Mouse (Mus musculus): ENCODE results near the gene Plcz1.
A peak's percentile ranks its signal among the peaks of the same experiment; 100 is the strongest.

Plcz1 gene

DNA sequence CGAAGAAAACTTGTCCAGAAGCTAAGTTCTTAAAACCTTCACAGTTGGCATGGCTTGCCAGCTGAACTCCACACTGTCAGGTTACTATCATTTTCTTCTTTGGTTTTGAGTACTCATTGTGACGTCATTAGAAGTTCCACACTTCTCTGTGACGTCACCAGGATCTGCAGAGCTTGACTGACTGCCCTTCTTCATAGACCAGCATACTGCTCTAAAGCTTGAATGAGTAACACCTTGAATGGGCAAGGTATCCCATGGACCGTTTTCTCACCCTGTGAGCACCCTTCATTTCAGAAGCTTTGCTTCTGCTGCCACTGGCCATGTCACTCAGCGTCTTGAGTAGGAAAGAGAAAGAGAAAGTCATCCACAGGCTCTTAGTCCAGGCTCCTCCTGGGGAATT lies at the start of gene Plcz1:
Gene Plcz1 (minus strand): TSS at position 101 of the 400 bp plus-strand sequence.
- DNase-seq (ENCODE audit: low spot score in 2 of 2), result no peak

DNA sequence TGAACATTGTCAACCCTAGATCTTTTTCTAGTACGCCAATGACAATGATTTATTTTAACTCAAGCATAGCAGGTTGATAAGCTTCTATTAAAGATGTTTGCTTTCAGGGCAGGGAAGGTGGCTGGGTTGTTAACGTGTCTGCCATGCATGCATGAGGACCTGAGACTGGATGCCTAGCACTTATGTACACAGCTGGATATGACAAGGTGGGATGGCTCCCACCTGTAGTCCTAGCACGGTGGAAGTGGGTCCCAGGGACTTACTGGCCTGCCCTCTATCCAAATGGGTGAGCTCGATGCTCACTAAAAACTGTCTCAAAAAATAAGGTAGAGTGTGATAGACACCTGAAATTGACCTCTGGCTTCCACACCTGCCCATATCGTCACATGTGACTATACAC lies 48.6 kb upstream of the Plcz1 start:
- no peak for DNase-seq (ENCODE audit: low spot score in 2 of 2)

DNA sequence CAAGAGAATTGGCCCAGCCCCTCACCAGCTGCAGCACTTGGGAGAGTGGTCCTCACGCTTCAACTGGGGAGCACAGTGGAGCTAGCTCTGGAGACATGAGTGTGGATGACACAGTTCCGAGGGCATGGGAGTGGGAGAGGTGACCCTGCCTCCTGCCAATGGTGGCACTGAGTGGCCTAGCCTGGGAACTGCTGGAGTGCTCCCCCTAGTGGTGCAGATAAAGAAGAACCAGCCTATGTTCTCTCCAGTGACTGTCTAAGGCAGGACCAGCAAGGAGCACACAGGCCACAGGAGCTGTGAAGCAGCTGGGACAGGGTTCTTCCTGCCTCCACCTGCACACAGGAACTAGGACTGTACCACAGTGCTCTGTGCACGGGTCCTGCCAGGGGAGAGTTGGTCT lies 40.5 kb upstream of the Plcz1 start:
- no peak for DNase-seq (ENCODE audit: low spot score in 2 of 2)

DNA sequence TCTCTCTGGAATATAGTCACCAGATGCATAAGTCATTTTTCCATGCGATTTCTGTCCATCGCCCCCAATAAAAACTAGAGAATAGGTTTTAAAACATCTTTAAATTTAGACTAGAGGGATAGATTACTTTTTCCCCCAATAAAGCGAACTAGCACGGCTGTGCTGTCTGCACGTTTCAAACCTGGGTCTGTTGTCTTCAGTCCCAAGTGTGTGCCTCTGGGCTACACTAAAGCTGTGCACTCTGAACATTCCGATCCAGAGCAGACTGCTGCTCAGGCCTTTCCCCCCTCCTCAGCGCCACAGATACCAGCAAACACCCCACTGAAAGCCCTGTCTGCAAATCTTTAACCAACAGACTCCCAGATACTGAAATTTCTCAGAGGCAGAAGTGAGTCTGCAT lies 39.7 kb upstream of the Plcz1 start:
- no peak for DNase-seq (ENCODE audit: low spot score in 2 of 2)

DNA sequence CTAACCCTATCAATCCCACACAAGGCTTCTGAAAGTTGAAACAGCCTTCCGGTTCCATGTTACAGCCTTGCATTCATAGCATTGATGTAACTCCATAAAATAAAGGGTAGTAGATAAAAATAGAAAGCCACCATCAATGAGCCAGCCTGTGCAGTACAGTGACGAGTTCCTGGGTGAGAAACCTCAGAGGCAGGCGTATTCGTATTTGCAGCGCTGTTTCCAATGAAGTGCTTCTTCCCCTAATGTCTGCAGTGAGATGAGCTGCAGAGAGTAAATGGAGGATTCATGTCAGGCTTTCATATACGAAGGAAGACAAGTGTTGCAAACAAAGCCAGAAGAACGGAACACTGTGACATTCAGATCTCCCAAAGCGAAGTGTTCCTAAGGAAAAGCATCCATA lies 27.9 kb upstream of the Plcz1 start:
- DNase-seq (ENCODE audit: low spot score in 2 of 2), result peak in 1 of 2 experiments; percentile 8

DNA sequence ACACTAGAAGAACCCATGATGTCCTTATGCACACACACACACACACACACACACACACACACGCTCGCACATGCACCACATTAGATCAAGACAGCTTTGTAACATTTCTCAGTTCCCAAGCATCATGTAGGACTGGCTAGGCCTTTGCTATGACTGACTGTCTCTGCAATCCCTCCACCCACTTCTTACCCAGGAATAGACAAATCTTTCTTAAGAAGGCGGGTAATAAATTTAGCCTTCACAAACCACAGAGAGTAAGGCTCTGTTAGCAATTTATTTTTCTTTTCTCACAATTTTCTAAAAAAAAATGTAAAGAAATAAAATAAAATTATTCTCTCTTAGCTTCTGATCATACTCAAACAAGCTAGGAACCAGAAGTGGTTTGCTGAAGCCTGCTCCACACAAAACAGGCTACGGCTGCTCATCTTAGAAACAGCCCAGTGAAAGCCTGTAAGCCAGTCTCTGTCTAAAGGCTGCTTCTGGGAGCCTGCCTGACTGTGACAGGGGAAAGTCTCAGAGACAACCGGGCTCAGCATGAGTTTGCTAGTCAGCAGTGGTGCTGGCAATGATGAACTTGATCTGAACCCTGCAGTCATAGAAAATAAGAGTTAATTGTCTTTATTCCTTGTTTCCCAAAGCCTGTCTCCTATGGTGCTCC lies 13.1 kb upstream of the Plcz1 start:
- peak; percentile 30 to 50 for DNase-seq (ENCODE audit: low spot score in 2 of 2)

DNA sequence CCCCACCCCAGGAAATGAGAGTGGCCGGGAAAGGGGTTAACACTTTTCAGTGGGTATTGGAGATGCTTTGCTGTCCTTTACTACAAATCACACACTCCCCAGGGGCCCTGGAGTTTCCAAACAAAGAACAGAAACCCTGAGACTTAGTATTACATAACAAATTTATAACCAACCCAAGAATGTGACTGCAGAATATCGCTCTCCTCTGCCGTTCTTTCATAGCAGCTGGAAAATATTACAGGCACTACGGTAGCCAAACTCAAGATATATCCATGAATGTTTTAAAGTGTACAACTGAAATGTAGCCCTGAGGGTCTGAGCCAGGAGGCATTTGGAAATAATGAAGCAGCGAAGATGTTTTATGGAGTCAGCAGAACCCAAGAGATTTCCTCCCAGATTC lies 10.2 kb upstream of the Plcz1 start:
- DNase-seq (ENCODE audit: low spot score in 2 of 2), result no peak

DNA sequence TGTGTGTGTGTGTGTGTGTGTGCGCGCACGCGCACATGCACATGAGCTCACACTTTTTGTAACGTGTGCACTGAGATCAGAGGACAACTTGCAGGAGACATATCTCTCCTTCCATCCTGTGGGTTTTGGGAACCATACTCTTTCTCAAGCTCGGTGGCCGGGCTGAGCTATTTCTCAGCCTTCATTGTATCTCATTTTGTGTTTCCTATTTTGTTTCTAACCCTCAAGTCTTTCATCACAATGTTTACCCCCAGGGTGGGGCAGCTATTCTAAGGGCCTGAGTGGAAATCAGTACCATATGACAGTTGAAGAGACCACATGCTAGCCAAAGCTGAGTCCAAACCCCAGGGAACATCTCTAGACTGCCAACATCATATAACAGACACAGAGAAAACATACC lies 305 bp downstream of the Plcz1 start, which contains the start of gene Capza3:
Gene Capza3 (plus strand): TSS at position 301 of the 400 bp plus-strand sequence.
- no peak for DNase-seq (ENCODE audit: low spot score in 2 of 2)

DNA sequence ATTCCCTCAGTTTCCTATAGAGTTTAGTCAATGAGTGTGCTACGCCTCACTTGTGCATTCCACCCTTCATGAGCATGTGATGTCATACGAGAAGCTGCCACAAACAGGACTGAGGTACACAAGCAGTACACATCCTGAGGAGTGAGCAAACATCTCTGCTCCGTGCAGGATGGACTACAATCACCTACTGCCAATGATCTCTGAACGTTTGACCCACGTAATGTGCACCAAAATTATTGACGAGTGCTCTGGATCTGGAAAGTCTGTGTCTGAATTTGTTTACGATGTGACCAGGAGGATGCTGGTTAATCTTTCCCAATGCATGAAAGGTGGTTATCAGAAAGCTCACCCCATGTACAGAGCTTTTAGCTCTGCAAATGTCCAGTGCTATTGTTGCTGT lies 16.9 kb downstream of the Plcz1 start:
- DNase-seq (ENCODE audit: low spot score in 2 of 2), result no peak

DNA sequence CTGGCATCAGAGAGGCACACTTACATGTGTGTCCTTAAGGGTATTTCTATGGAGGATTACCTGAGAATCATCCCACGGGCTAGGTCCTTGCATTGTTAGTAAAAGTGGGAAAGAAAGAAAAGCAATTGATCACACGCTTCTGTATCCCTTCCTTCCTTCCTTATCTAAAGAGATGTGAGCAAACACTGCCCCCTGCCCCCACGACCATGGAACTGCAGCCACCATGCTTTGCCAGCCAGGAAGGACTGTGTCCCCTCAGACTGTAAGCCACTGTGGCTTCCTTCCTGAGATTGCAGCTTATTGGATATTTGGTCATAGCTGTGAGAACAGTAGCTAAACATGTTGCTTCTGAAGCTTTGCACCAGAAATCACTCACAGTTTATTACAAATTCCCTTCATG lies 36.1 kb downstream of the Plcz1 start:
- no peak for DNase-seq (ENCODE audit: low spot score in 2 of 2)

DNA sequence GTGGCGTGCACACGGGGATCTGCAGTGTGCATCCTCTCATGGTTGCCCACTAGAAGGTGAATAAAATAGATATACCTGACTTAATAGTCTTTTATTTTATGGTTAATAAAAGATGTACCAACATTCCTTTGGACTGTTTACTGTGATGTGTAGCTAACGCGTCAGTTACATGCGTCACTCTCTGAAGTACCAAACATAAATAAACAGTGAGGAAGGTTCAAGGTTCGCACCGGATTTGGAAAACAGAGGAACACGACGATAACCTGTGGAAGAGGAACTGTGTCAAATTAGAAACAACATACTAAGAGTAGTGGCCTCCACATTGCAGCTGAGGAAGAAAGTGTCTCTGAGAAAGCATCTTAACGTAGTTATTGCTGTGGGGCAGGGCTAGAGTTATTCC lies 51.7 kb downstream of the Plcz1 start:
- DNase-seq (ENCODE audit: low spot score in 2 of 2), result no peak

DNA sequence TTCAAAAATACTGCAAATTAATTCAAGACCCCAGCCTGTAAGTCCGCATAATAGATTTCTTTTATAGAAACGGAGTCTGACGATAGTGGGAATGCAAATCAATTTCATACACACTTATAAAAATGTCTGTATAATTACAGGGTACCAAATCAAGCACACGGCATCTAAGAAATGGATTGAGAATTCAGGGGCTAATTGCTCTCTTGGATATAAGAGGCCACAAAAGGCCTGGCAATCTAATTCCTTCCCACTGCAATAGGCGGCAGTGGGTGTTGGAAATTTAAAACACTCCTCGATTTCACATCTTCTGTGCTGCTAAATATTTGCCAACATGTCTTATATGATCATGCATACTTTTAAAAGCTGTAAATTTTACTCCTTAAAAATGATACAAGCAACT lies 52.2 kb downstream of the Plcz1 start:
- no peak for DNase-seq (ENCODE audit: low spot score in 2 of 2)

DNA sequence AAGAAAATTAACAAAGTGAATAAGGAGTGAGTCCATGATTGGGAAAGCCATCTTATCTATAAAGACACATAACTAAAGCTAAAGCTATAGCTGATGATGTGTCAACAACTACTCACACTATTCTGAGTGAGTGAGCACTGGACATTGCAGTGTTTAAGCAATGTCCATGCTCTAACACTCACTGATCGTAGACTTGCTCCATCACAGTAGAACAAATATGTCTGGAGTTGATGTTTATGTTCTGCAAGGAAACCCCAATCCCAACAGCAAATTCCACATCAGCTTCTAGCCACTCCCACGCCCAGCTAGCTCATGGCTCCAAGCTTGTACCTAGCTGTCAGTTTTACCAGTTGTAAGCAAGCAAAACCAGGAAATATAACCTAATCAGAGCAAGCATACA lies 54.7 kb downstream of the Plcz1 start:
- DNase-seq (ENCODE audit: low spot score in 2 of 2), result no peak

DNA sequence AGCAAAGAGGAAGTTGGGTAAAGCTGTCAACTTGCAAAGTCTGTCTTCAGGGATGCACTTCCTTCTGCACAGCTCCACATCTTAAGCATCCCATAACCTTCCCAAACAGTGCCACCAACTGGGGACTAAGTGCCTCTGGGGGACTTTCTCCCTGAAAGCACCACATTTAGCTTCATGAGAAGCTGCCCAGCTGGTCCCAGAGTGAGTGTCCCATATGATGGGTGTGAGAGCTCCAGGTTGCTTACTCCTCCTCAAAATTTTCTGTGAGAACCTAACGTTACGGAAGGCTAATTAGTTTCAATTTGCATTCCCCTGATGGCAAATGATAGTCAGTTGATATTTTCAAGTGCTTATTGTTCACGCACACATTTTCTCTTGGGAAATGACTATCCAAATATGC lies 57.2 kb downstream of the Plcz1 start:
- DNase-seq (ENCODE audit: low spot score in 2 of 2), result no peak

DNA sequence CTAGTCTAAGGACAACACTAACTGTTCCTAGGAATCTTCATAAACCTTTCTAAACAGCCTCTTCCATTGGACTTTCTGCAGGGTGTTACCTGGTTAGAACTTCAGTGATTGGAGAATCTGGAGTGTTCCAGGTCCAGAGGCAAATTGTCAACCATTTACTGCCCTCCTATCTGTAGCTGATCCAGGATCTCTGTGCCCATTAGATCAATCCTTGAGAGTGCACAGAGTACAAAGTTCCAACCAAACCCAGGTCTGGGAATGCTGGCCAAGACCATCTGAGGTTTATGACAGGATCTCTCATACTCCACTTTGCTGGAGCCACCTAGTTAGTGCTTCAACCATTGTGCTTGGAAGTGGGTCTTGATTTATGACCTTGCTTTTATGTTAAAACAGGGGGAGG lies 60.2 kb downstream of the Plcz1 start:
- no peak for DNase-seq (ENCODE audit: low spot score in 2 of 2)

DNA sequence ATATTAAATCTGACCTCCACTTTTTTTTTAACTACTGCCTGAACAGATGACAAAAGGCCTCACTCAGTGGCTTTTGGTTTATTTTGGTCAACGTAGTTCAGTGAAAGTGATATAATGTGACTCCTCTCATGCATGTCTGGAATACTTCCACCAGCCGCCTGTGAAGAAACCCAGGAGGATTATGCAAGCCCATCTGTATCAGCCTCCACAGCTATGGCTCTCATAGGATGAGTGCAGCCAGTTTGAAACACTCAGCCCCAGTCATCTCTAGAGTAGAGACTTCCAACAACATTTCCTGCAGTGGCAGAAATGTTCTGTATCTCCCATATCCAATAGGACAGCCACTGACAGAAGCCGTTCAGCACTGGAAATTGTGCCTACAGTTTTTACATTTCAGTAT lies 63.1 kb downstream of the Plcz1 start:
- DNase-seq (ENCODE audit: low spot score in 2 of 2), result no peak

DNA sequence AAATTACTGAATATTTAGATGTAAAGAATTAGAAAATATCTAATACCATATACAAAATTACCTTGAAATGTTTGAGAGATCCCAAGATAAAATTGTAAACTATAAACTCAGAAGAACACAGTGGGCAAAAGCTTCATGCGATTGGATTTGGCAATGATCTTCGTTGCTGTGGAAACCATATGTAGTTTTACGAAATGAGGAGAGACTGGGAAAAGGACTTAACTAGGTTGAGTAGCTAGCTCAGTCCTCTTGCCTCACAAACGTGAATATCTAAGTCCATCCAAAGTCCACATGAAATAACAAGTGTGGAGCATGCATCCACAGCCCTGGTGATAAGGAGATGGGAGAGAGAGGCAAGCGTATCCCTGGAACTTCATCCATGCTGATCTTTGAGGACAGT lies 66.6 kb downstream of the Plcz1 start:
- no peak for DNase-seq (ENCODE audit: low spot score in 2 of 2)

DNA sequence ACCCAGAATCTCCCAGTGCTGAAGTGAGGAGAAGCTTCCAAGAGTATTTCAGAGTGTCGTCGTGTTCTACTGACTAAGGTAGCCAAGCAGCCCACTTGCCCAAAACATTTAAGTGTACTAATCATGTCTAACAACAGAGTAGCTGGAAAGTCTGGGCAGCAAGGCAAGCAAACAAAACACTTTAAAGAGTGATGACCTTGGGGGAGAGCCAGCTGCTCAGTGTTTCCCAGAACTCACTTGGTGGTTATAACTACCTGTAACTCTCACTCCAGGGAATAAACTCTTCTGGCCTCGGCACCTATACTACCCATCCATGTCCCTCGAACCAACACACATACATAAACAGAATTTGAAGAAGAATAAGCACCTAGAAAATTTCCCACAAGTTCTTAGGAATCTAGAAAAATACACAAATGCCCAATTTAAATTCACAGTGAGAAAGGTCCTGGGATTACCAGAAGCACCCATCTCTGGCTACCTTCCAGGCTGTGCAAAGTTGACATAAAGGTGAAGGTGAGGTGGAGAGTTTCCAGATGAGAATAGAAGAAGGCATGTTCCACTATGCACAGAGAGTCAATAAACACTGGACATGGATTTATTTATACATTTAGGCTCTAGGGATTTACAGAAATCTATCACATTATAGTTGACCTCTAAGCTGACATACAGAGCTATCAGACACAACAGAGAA lies 69.5 kb downstream of the Plcz1 start:
- no peak for DNase-seq (ENCODE audit: low spot score in 2 of 2)

DNA sequence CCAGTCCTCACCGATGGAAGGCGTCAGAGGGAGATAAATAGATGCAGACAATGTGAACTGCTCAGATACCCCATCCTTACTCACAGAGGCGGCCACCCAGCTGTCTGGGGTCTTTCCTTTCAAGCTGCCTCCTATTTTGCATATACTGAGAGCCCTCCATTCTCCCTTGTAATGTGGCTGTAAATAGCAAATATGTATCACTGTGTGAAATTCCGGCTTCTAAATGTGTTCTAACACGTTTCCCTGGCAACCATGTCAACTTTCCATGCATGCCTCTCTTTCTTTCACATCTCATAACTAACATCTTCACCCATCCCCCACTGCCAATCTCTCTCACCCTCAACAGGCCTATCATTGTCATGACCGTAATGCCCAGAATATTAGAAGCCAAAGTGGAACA lies 74.6 kb downstream of the Plcz1 start:
- no peak for DNase-seq (ENCODE audit: low spot score in 2 of 2)

DNA sequence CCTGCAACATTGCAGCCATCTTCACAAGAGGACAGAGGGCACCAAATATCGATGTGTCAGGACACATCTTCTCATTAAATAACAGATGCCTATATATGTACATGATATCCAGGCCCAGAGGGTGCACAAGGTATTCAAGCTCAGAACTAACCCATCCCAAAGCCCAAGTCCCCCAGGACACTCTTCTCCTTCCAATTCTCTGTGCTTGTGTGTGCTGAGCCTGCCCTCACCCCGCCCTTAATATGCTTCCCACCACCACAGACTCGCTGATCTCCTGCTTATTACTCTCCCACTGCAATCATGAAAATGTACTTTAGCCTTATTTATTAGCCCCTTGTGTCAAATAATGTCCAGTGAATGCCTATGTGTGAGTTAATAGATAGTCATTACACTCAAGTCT lies 76.4 kb downstream of the Plcz1 start:
- no peak for DNase-seq (ENCODE audit: low spot score in 2 of 2)

DNA sequence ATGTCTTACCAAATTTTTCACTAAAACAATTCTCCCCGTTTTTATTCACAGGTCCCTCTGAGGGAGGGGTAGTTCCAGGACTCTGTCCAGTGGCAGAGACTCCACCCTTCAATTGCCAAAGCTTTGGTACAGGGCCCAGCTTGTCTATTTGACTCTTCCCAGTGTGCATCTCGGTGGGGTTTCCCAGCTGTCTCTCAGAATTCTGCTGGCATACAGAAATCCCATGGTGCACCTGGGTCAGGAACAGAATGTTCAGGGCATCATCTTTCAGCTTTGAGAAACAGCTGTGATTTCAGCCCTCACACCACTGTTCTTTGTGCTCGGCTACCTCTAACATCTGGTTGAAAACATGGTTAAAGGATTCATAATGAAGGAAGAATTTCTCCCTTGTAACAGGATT lies 77.5 kb downstream of the Plcz1 start:
- no peak for DNase-seq (ENCODE audit: low spot score in 2 of 2)

DNA sequence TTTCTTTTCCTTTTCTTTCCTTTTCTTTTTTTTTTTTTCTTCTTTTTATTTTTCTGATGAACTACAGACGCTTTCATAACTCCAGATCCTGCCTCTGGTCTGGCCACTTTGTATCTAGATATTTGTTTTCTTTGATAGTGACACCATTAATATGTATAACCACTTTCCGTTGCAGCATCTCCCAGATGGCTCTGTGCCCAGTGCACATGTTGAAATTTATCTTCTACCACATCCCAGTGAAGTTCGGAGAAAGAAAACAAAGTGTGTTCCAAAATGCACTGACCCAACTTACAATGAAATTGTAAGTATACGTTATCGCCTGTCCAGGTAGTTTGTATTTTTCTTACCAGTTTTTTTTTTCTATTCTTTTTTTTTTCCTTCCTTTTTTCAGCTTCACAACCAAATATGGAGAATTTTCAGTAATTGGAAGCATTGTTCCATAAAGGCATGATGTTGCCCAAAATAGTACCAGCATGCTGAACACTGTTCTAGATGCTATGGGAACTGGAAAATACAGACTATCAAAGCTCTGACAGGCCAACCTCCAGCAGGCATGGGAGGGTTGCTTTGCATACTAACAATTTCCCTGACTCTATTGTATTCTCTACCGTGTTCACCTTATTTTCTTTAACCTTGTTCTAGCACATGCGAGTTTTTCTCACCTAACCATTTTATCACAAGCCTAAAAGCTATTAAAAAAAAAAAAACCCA lies 83.6 kb downstream of the Plcz1 start:
- DNase-seq (ENCODE audit: low spot score in 2 of 2), result no peak

DNA sequence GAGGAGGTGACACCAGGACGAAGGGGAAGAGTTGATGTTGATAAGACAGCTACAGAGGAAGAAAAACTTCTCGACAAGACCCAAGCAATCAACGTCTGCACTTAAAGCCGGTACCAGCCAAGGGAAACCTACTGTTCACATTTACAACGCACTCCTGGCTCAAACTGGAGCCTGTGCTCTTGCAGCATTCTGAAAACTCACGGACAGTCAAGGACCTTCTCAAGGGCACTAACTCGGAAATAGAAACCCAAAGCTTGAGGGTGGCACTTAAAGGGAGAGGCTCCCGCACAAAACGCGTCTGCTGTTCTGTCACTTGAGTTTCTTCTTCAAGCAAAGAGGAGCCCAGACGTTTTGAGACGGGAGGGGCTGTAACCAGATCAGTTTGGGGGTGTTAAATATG lies 87.7 kb downstream of the Plcz1 start:
- no peak for DNase-seq (ENCODE audit: low spot score in 2 of 2)
